Mouse (Mus musculus) ovary, postnatal 36 days (tissue): ENCODE data around the gene Cdkal1.

ENCODE experiments used
- DNase-seq: peaks from one replicate; pipeline ENCODE4 v3.0.0; 2022; ENCODE audit warnings: low spot score, mixed read lengths

Cdkal1 gene

GRCm38 (mm10) chr13:29351023-29351684 lies 504.3 kb downstream of the Cdkal1 start:
- DNase-seq: no peak

- no peak for DNase-seq
These were observed 505.5 kb downstream of the Cdkal1 start for GRCm38 (mm10) chr13:29350004-29350403.

GRCm38 (mm10) chr13:29349386-29349961 lies 506.0 kb downstream of the Cdkal1 start:
- DNase-seq: no peak

GRCm38 (mm10) chr13:29348331-29348730 lies 507.1 kb downstream of the Cdkal1 start:
- DNase-seq: no peak

DNA sequence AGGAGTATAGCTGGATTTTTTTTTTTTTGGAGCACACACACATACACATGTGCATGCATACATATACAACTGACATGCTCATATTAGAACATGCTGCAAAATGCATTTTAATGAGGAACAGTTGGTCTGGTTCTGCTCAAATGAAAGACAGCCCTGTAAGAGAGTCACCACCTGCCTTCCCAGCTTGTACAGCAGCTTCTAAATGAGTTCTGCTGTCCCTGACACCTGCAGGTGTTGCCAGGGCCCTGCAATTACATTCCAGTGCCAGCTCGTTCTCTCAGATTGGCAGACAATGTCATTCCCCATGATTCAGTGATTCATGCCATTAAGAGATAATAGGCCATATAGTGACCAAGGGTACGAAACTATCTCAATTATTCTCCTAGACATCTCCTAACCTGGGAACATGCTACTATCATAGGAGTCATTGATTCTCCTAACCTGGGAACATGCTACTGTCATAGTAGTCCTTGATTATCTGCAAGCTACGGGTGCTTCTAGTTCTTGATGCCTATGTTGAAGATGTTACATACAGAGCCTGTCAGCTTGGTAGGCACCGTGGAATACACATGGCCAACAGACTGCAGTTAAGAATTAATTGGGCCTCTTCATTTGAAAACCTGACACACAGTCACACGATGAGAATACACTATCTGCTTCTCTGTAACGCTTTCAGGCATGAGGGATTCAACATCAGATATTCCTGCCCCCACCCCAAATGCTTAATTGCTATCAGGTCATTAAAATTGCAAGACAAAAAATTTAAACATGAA lies 522.6 kb downstream of the Cdkal1 start:
- no peak for DNase-seq

GRCm38 (mm10) chr13:29325946-29326345 lies 529.5 kb downstream of the Cdkal1 start:
- DNase-seq: no peak

DNA sequence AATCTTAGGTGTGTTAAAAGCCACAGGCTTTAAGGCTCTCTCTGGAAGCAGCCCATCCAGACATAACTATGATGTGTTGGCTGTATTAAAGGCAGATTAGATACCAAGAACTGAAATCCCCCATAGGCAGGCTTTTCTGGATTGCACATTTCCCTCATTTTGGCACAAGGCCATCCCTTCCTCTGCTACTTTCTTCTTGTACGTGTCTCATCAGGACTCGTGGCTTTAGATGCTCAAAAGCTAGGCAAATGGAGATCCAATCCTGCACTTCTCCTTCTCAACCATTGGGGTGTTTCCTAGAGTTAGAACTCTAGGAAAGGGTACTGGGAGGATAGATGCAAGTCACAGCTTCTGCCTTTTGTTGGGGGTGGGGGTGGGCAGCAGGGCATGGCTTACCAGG lies 535.1 kb downstream of the Cdkal1 start:
- DNase-seq: no peak

DNA sequence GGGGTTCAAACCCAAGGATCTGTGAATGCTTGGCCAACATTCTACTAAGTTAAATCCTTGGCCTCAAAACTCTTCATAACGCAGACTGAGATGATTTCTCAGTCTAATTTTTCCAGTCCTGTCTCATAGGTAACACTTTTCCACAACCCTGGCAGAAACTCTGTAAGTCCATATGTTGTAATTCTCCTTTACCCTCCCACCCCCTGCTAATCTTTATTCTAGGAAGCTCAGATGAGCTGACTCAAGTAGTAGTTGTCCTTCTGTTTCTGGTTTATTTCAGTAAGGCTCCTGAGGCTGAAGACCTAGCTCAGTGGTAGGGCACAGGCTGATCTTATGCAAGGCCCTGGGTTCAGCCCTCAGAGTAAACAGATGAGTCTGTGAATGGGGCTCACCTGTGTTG lies 537.8 kb downstream of the Cdkal1 start:
- DNase-seq: no peak

DNA sequence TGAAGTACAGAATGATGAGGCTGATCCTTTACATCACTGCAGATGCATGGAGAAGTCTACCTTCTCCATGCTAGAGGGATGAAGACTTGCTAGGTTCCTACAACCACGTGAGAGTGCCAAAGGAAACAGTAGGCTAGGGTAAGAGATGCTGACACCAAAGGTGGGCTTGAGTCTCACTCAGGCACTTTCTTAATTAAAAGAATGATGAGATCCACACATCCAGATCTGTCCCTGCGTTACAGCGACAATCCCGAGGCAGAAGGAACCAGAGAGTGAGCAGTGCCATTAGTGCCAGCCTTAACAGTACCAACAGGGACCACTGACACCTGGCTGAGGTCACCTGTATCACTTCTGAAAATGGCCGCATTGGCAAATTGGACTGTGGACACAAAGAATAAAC lies 539.2 kb downstream of the Cdkal1 start:
- DNase-seq: no peak

DNA sequence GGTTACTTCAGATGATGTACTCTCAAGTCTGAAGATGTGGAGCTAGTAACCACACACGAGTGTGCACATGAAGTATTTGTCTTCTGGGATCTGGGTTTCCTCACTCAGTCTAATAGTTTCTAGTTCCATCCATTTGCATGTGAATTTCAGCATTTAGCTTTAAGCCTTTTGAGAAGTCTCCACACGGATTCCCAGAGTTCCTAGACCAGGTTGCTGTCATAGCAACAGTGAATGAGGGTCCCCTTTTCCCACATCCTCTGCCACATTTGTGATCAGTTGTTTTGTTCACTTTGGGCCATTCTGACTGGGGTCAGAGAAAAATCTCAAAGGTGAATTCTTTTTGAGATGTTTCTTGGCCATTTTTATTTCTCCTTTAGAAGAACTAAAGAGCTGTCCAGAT lies 543.4 kb downstream of the Cdkal1 start:
- no peak for DNase-seq

- DNase-seq: no peak
These were observed 548.1 kb downstream of the Cdkal1 start for GRCm38 (mm10) chr13:29307420-29307819.

DNA sequence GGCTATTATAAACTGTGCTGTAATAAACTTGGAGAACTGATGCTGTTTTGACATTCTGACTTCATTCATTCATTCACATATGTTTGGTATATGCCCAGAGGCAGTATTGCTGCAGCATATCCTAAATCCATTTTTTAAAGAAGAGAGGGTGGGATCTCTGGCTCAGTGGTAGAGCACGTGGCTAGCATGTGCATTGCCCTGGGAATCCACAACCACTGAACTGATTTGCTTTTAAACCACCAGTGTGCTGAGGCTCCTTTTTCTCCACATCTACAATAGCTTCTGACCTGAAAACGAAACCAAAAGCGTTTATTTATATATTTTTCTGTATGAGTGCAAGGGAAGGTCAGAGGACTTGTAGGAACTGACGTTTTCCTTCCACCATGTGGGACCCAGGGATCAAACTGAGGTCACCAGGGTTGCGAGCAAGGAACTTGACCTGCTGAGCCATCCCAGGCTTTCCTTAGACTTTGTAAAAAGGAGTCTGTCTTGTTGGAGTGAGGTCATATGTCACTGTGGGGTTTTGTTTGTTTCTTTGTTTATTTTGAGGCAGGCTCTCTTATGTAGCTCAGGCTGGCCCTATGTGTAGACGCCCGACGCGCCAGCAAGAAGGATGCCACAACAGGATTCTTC lies 562.8 kb downstream of the Cdkal1 start:
- no peak for DNase-seq

- no peak for DNase-seq
These were observed 564.9 kb downstream of the Cdkal1 start for GRCm38 (mm10) chr13:29290569-29290968.

- no peak for DNase-seq
These were observed 570.4 kb downstream of the Cdkal1 start for GRCm38 (mm10) chr13:29285058-29285457.

GRCm38 (mm10) chr13:29281556-29281955 lies 573.9 kb downstream of the Cdkal1 start:
- DNase-seq: no peak

GRCm38 (mm10) chr13:29278156-29278555 lies 577.3 kb downstream of the Cdkal1 start:
- DNase-seq: no peak

GRCm38 (mm10) chr13:29274296-29274695 lies 581.2 kb downstream of the Cdkal1 start:
- DNase-seq: no peak

DNA sequence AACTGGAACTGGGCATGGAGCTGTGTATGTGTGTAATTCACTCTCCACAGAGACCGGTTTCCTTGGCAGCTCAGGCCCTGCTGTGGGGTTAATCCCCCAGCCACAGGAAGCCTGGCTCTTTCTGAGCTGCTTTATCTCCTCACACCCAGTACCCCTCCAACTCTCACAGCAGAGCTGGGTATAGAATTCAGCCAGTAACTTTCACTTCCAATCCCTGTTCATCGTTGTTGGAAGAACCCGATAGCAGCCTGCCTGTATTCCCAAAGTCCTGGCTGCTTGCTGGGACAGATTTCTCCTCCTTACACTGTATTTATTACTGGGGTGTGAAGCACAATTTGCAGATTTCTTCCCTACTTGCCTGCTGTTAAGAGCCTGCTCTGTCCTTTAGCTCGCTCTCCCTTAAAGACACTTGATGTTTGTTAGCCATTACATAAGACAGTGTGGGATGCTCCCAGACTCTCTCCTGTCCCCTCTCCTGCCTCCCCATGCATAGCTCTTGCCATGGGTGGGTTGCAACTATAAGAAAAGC lies 581.7 kb downstream of the Cdkal1 start:
- no peak for DNase-seq

GRCm38 (mm10) chr13:29271451-29271850 lies 584.0 kb downstream of the Cdkal1 start:
- DNase-seq: no peak

DNA sequence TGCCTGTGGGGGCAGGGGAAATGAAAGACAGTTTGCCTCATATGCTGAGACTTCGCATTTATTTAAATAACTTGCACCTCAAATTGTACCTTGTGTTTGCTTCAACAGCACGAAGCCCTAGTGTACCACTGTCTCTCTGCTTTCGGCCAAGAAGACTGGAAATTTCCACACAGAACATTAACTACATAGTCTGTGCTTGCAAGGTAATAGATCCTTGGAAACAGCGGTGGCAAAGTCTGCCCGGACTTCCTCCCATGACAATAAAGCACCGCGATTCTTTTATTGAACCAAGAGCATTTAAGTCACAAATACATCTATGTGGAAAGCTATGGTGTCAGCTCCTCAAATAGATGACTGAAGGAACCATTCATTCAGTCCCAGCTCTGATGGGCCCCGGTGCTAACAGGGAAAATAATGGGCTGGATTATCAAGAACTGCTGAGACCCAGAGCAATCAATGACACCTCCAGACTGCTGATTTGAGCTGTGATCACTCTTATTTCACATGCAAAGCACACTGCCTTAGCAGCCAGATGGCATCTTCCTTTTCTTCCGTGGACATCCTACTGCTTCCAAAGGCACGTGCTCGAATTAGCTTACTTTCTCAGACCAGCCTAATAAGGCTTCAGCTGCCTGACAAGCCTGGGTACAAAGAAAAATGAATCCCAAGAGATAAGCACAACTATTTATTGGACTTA lies 591.3 kb downstream of the Cdkal1 start:
- no peak for DNase-seq

DNA sequence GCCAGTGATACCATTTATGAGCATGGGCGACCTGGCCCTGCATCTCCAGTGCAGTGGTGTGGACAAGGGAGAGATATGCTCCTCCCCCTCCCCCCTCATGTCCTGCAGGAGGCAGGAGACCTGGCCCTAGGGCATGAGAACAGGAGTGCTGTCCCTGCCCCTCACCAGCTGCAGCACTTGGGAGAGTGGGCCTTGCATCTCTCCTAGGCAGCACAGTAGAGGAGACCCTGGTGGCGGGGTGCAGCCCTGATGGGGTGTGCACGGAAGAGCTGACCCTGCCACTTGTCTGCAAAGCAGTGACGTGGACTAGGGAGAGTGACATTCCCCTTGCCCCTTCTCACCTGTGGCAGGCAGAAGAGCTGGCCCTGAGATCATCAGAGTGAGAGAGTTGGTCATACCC lies 593.3 kb downstream of the Cdkal1 start:
- DNase-seq: no peak

DNA sequence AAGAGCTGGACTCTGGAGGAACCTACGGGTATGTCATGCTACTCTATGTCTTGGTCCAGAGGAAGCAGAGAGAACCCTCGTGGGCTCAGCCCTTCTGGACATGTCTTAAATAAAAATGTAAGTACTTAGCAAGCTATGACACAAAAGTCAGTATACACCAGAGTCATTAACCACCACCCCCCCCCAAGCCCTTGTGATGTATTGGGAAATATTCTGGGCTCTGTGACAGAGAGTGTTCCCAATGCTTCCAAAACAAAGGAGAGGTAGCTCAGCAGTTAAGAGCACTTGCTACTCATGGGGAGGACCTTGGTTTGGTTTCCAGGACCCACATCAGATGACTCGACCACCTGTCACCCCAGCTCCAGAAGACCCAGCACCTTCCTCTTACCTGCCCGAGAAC lies 606.9 kb downstream of the Cdkal1 start:
- no peak for DNase-seq
